Mouse (Mus musculus) myocyte (in vitro differentiated cells): Measurements from ENCODE around the gene Rpl29. TPM values are rescaled to one million over a fixed set of nuclear protein-coding genes. Genes with fewer than 3 reads are reported as not detected.

ENCODE experiments used
- H3K27me3 ChIP-seq: one replicate; pipeline ENCODE4 v1.6.1; 2011; ENCODE audit not compliant: control insufficient read depth, insufficient read depth, insufficient read length
- H3K36me3 ChIP-seq: one replicate; pipeline ENCODE4 v1.6.1; 2011; ENCODE audit not compliant: control insufficient read depth, insufficient read depth
- H3K4me2 ChIP-seq: one replicate; pipeline ENCODE4 v1.6.1; 2011; ENCODE audit warnings: low read depth, control low read depth
- H3K4me3 ChIP-seq: one replicate; pipeline ENCODE4 v1.5.1; 2011; ENCODE audit warnings: mild to moderate bottlenecking, control low read depth, moderate library complexity
- H3K79me2 ChIP-seq: one replicate; pipeline ENCODE4 v1.6.1; 2011; ENCODE audit not compliant: control insufficient read depth, insufficient read depth
- H3ac ChIP-seq: one replicate; pipeline ENCODE4 v1.6.1; 2011; ENCODE audit not compliant: control insufficient read depth, insufficient read length
- CEBPB ChIP-seq: IDR thresholded peaks from 2 replicates; pipeline ENCODE4 v1.6.1; 2011; ENCODE audit warnings: mild to moderate bottlenecking, moderate library complexity; ENCODE audit not compliant: poor library complexity, insufficient read depth, severe bottlenecking
- E2F4 ChIP-seq: IDR thresholded peaks from one replicate; pipeline ENCODE4 v1.6.1; 2011; ENCODE audit warnings: mild to moderate bottlenecking, control low read depth, moderate library complexity; ENCODE audit not compliant: insufficient read depth
- MAX ChIP-seq: IDR thresholded peaks from one replicate; pipeline ENCODE4 v1.6.1; 2011; ENCODE audit warnings: low read depth, mild to moderate bottlenecking, control low read depth
- MYOD1 ChIP-seq, 3 experiments: IDR thresholded peaks; one replicate each; pipeline ENCODE4 v1.6.1; 2011; ENCODE audit warnings: control low read depth in 2 of 3, low read depth in 2 of 3, mild to moderate bottlenecking in 2 of 3, moderate library complexity in 1 of 3; ENCODE audit not compliant: insufficient read length in 2 of 3, control insufficient read depth in 1 of 3
- MYOG ChIP-seq, 3 experiments: IDR thresholded peaks; one replicate each; pipeline ENCODE4 v1.6.1; 2011; ENCODE audit warnings: control low read depth in 2 of 3, low read depth in 2 of 3, mild to moderate bottlenecking in 2 of 3; ENCODE audit not compliant: insufficient read length in 2 of 3, control insufficient read depth in 1 of 3, insufficient read depth in 1 of 3
- POLR2A ChIP-seq: IDR thresholded peaks from one replicate; pipeline ENCODE4 v1.6.1; 2011; ENCODE audit warnings: low read depth, mild to moderate bottlenecking, control low read depth, moderate library complexity; ENCODE audit not compliant: insufficient read length
- POLR2AphosphoS2 ChIP-seq: IDR thresholded peaks from one replicate; pipeline ENCODE4 v1.6.1; 2011; ENCODE audit warnings: low read depth, control low read depth; ENCODE audit not compliant: insufficient read length
- REST ChIP-seq: IDR thresholded peaks from one replicate; pipeline ENCODE4 v1.6.1; 2011; ENCODE audit warnings: mild to moderate bottlenecking, control low read depth, moderate library complexity; ENCODE audit not compliant: insufficient read depth, insufficient read length
- SRF ChIP-seq: IDR thresholded peaks from one replicate; pipeline ENCODE4 v1.6.1; 2011; ENCODE audit warnings: low read depth; ENCODE audit not compliant: control insufficient read depth, insufficient read length
- TCF12 ChIP-seq: IDR thresholded peaks from one replicate; pipeline ENCODE4 v1.6.1; 2011; ENCODE audit warnings: mild to moderate bottlenecking, control low read depth; ENCODE audit not compliant: poor library complexity, insufficient read depth, severe bottlenecking
- TCF3 ChIP-seq: IDR thresholded peaks from one replicate; pipeline ENCODE4 v1.6.1; 2011; ENCODE audit warnings: low read depth, control low read depth; ENCODE audit not compliant: insufficient read length
- USF1 ChIP-seq: IDR thresholded peaks from one replicate; pipeline ENCODE4 v1.6.1; 2011; ENCODE audit warnings: low read depth, mild to moderate bottlenecking, control low read depth, moderate library complexity
- polyA plus RNA-seq: library from polyadenylated mRNA; unstranded; fragments of >200 nt; fragmentation: generic; extraction: Trizol; gene quantifications from one replicate; pipeline ENCODE4 v1.2.1, GENCODE M21; 2012; ENCODE audit warnings: missing spikeins

Rpl29 gene
- polyA plus RNA-seq, 1 experiment, result 45.1 TPM

- no peak overlapping the region for H3K4me3 ChIP-seq
- TF ChIP-seq POLR2AphosphoS2, result no peak
- no peak for TF ChIP-seq REST
- TF ChIP-seq TCF3, result no peak
- no peak for TF ChIP-seq TCF12
- TF ChIP-seq MYOD1 (IDR thresholded peaks at IDR 0.05; ENCODE audit: control insufficient read depth in 1 of 3, insufficient read length in 2 of 3, low read depth in 2 of 3), result no peak
- TF ChIP-seq MAX, result no peak
- TF ChIP-seq USF1, result no peak
- no peak for TF ChIP-seq CEBPB
- no peak for TF ChIP-seq SRF
- no peak for TF ChIP-seq MYOG (IDR thresholded peaks at IDR 0.05; ENCODE audit: control insufficient read depth in 1 of 3, insufficient read depth in 1 of 3, insufficient read length in 2 of 3, low read depth in 2 of 3)
- no peak for TF ChIP-seq E2F4
- TF ChIP-seq POLR2A, result no peak
- no peaks in the 10 kb centered on the region for H3K36me3 ChIP-seq
- no peak overlapping the region for H3K4me2 ChIP-seq
- H3K27me3 ChIP-seq, result no peaks in the 10 kb centered on the region
- no peak overlapping the region for H3ac ChIP-seq
- no peaks in the 10 kb centered on the region for H3K79me2 ChIP-seq
Measured at GRCm38 (mm10) chr9:106394649-106395602, 34.3 kb upstream of the Rpl29 start.

- Histone ChIP-seq H3K4me3 (no peak overlapping the region), H3K4me2 (no peak overlapping the region), H3K36me3 (no peaks in the 10 kb centered on the region), H3K27me3 (no peaks in the 10 kb centered on the region), H3K79me2 (no peaks in the 10 kb centered on the region), H3ac (no peak overlapping the region)
- no peak for TF ChIP-seq TCF3
- TF ChIP-seq TCF12, result no peak
- no peak for TF ChIP-seq POLR2A
- no peak for TF ChIP-seq MAX
- no peak for TF ChIP-seq E2F4
- TF ChIP-seq REST, result no peak
- no peak for TF ChIP-seq SRF
Measured at GRCm38 (mm10) chr9:106397733-106398132, 31.5 kb upstream of the Rpl29 start.

- Histone ChIP-seq H3K79me2 (no peaks in the 10 kb centered on the region), H3K27me3 (no peaks in the 10 kb centered on the region), H3ac (no peak overlapping the region), H3K36me3 (no peaks in the 10 kb centered on the region), H3K4me2 (no peak overlapping the region), H3K4me3 (no peak overlapping the region)
- peak; percentile 45 for TF ChIP-seq REST
- no peak for TF ChIP-seq E2F4
Measured at GRCm38 (mm10) chr9:106398667-106399311, 30.5 kb upstream of the Rpl29 start.

- H3K27me3 ChIP-seq, result no peaks in the 10 kb centered on the region
- no peaks in the 10 kb centered on the region for H3K79me2 ChIP-seq
- TF ChIP-seq CEBPB (no peak), REST (no peak), MYOD1 (IDR thresholded peaks at IDR 0.05; ENCODE audit: control insufficient read depth in 1 of 3, insufficient read length in 2 of 3, low read depth in 2 of 3) (no peak), POLR2AphosphoS2 (no peak), E2F4 (no peak), TCF3 (no peak), MYOG (IDR thresholded peaks at IDR 0.05; ENCODE audit: control insufficient read depth in 1 of 3, insufficient read depth in 1 of 3, insufficient read length in 2 of 3, low read depth in 2 of 3) (no peak), TCF12 (no peak), SRF (no peak), MAX (no peak), USF1 (no peak), POLR2A (no peak)
- no peak overlapping the region for H3ac ChIP-seq
- no peaks in the 10 kb centered on the region for H3K36me3 ChIP-seq
- no peak overlapping the region for H3K4me2 ChIP-seq
- H3K4me3 ChIP-seq, result no peak overlapping the region
Measured at GRCm38 (mm10) chr9:106399808-106400207, 29.4 kb upstream of the Rpl29 start.

GRCm38 (mm10) chr9:106402149-106402548, 27.1 kb upstream of the Rpl29 start:
- Histone ChIP-seq H3K27me3 (no peaks in the 10 kb centered on the region), H3K79me2 (no peaks in the 10 kb centered on the region), H3K4me3 (no peak overlapping the region), H3K4me2 (peak overlapping the region; percentile 42), H3ac (no peak overlapping the region), H3K36me3 (no peaks in the 10 kb centered on the region)
- TF ChIP-seq MYOD1 (IDR thresholded peaks at IDR 0.05; ENCODE audit: control insufficient read depth in 1 of 3, insufficient read length in 2 of 3, low read depth in 2 of 3) (no peak), CEBPB (no peak), TCF3 (no peak), POLR2A (no peak), MYOG (IDR thresholded peaks at IDR 0.05; ENCODE audit: control insufficient read depth in 1 of 3, insufficient read depth in 1 of 3, insufficient read length in 2 of 3, low read depth in 2 of 3) (no peak), SRF (no peak), MAX (no peak), REST (no peak), POLR2AphosphoS2 (no peak), E2F4 (no peak), USF1 (no peak), TCF12 (no peak)
